Mouse (Mus musculus) CH12.LX (cell line): ENCODE data around the gene Slc24a3. TPM values are rescaled to one million over a fixed set of nuclear protein-coding genes. Genes with fewer than 3 reads are reported as not detected.

Experiments used
- DNase-seq: peaks from one replicate; pipeline ENCODE4 v3.0.0-alpha.2; 2013; ENCODE audit errors: extremely low read depth
- H3K27ac ChIP-seq: 2 replicates; pipeline ENCODE4 v1.5.1; 2012; ENCODE audit warnings: low read depth, mild to moderate bottlenecking, control low read depth, moderate library complexity; ENCODE audit not compliant: insufficient read depth
- H3K27me3 ChIP-seq: replicated peaks from 2 replicates; pipeline ENCODE3; 2012; ENCODE audit warnings: inconsistent platforms
- H3K36me3 ChIP-seq, 2 experiments: replicated peaks in 1 of 2; 2 replicates each; pipeline versions ENCODE3 to v1.6.1; 2012; ENCODE audit warnings: inconsistent platforms in 1 of 2, low read length in 1 of 2, mild to moderate bottlenecking in 1 of 2, mixed read lengths in 1 of 2, moderate library complexity in 1 of 2; ENCODE audit not compliant: control insufficient read depth in 1 of 2, insufficient read depth in 1 of 2
- H3K4me1 ChIP-seq, 2 experiments: 2 replicates each; pipeline ENCODE4 v1.6.1; 2012; ENCODE audit warnings: inconsistent platforms in 1 of 2, moderate library complexity in 1 of 2; ENCODE audit not compliant: insufficient read depth in 2 of 2, control insufficient read depth in 1 of 2
- H3K4me2 ChIP-seq: 2 replicates; pipeline ENCODE4 v1.6.1; 2012; ENCODE audit warnings: low read depth, mild to moderate bottlenecking, control low read depth; ENCODE audit not compliant: poor library complexity, insufficient read depth, severe bottlenecking
- H3K4me3 ChIP-seq, 3 experiments: fragments of 150-350 bp in 1 of 3; sonication (generic) in 1 of 3; replicated peaks in 1 of 3; 2 replicates each; pipeline versions ENCODE3 to v1.5.1; 2011 to 2012; ENCODE audit warnings: low read depth in 2 of 3, low read length in 2 of 3, mild to moderate bottlenecking in 2 of 3, moderate library complexity in 2 of 3, control low read depth in 1 of 3, improper control_type of control experiment in 1 of 3, inconsistent platforms in 1 of 3, mixed read lengths in 1 of 3; ENCODE audit not compliant: poor library complexity in 1 of 3
- H3K79me2 ChIP-seq: replicated peaks from 2 replicates; pipeline ENCODE4 v1.6.1; 2012; ENCODE audit warnings: mild to moderate bottlenecking, moderate library complexity; ENCODE audit not compliant: control insufficient read depth, poor library complexity, insufficient read depth, severe bottlenecking; ENCODE audit errors: extremely low read depth
- H3K9ac ChIP-seq: 2 replicates; pipeline ENCODE4 v1.6.1; 2012; ENCODE audit warnings: low read depth, mild to moderate bottlenecking, control low read depth, moderate library complexity; ENCODE audit not compliant: insufficient read depth
- H3K9me3 ChIP-seq: replicated peaks from 2 replicates; pipeline ENCODE3; 2012; ENCODE audit warnings: low read length, inconsistent platforms, mixed read lengths
- CTCF ChIP-seq, 2 experiments: IDR thresholded peaks in 1 of 2; conservative IDR thresholded peaks in 1 of 2; 2 replicates each; pipeline ENCODE4 v1.5.1; 2011 to 2012; ENCODE audit warnings: low read depth in 2 of 2, low read length in 2 of 2, improper control_type of control experiment in 1 of 2, inconsistent platforms in 1 of 2, mild to moderate bottlenecking in 1 of 2, moderate library complexity in 1 of 2
- E2F4 ChIP-seq: IDR thresholded peaks from 2 replicates; pipeline ENCODE4 v1.6.1; 2011; ENCODE audit warnings: low read depth, low read length, improper control_type of control experiment; ENCODE audit not compliant: insufficient replicate concordance
- HCFC1 ChIP-seq: IDR thresholded peaks from 2 replicates; pipeline ENCODE4 v1.6.1; 2012; ENCODE audit warnings: low read depth, mild to moderate bottlenecking, inconsistent platforms, low read length, improper control_type of control experiment
- IRF4 ChIP-seq: IDR thresholded peaks from 2 replicates; pipeline ENCODE4 v1.6.1; 2014; ENCODE audit warnings: low read depth, mild to moderate bottlenecking, inconsistent platforms, low read length, improper control_type of control experiment
- JUN ChIP-seq: IDR thresholded peaks from 2 replicates; pipeline ENCODE4 v1.6.1; 2011; ENCODE audit warnings: low read depth, mild to moderate bottlenecking, low read length, improper control_type of control experiment, moderate library complexity; ENCODE audit not compliant: insufficient read depth
- JUND ChIP-seq: conservative IDR thresholded peaks from 2 replicates; pipeline ENCODE4 v1.6.1; 2011; ENCODE audit warnings: low read depth, low read length, improper control_type of control experiment
- KAT2A ChIP-seq: IDR thresholded peaks from 2 replicates; pipeline ENCODE4 v1.6.1; 2012; ENCODE audit warnings: low read length, improper control_type of control experiment, inconsistent platforms; ENCODE audit not compliant: insufficient replicate concordance
- MAX ChIP-seq: IDR thresholded peaks from 2 replicates; pipeline ENCODE4 v1.6.1; 2011; ENCODE audit warnings: low read length, improper control_type of control experiment
- MEF2A ChIP-seq: IDR thresholded peaks from 2 replicates; pipeline ENCODE4 v1.6.1; 2014; ENCODE audit warnings: low read depth, mild to moderate bottlenecking, inconsistent platforms, low read length, improper control_type of control experiment, borderline replicate concordance
- MXI1 ChIP-seq: IDR thresholded peaks from 2 replicates; pipeline ENCODE4 v1.6.1; 2011; ENCODE audit warnings: mild to moderate bottlenecking, low read depth, low read length, improper control_type of control experiment
- NELFE ChIP-seq: IDR thresholded peaks from 2 replicates; pipeline ENCODE4 v1.6.1; 2011; ENCODE audit warnings: low read depth, low read length, improper control_type of control experiment
- NRF1 ChIP-seq: IDR thresholded peaks from 2 replicates; pipeline ENCODE4 v1.6.1; 2014; ENCODE audit warnings: low read depth, mild to moderate bottlenecking, inconsistent platforms, low read length, improper control_type of control experiment, moderate library complexity
- PAX5 ChIP-seq: IDR thresholded peaks from 2 replicates; pipeline ENCODE4 v1.6.1; 2012; ENCODE audit warnings: low read length, inconsistent platforms, mixed read lengths
- RCOR1 ChIP-seq: conservative IDR thresholded peaks from 2 replicates; pipeline ENCODE4 v1.6.1; 2012; ENCODE audit warnings: low read depth, mild to moderate bottlenecking, inconsistent platforms, low read length, improper control_type of control experiment
- SMC3 ChIP-seq: IDR thresholded peaks from 2 replicates; pipeline ENCODE4 v1.6.1; 2011; ENCODE audit warnings: low read depth, low read length, improper control_type of control experiment
- TBP ChIP-seq: conservative IDR thresholded peaks from 2 replicates; pipeline ENCODE4 v1.6.1; 2011; ENCODE audit warnings: low read depth, low read length, improper control_type of control experiment
- TCF12 ChIP-seq: IDR thresholded peaks from 2 replicates; pipeline ENCODE4 v1.6.1; 2014; ENCODE audit warnings: low read depth, mild to moderate bottlenecking, inconsistent platforms, low read length, improper control_type of control experiment
- UBTF ChIP-seq: IDR thresholded peaks from 2 replicates; pipeline ENCODE4 v1.6.1; 2012; ENCODE audit warnings: low read depth, mild to moderate bottlenecking, inconsistent platforms, low read length, improper control_type of control experiment, moderate library complexity
- USF2 ChIP-seq: conservative IDR thresholded peaks from 2 replicates; pipeline ENCODE4 v1.6.1; 2011; ENCODE audit warnings: low read depth, low read length, improper control_type of control experiment
- dilution Hi-C: fragments of 300-500 bp; cut with MboI; formaldehyde crosslinking; loops from 2 replicates; pipeline ENCODE4 v1.14.3; 2020; ENCODE audit warnings: low sequenced_read_pairs; ENCODE audit not compliant: extremely low pct_unique_long_range_greater_than_20kb, extremely low pct_ligation_motif_present
- in situ Hi-C: fragments of 300-500 bp; cut with MboI; formaldehyde crosslinking; loops from 3 replicates; pipeline ENCODE4 v1.14.3; 2019; ENCODE audit warnings: low sequenced_read_pairs, low pct_ligation_motif_present, low pct_unique_long_range_greater_than_20kb, mixed read lengths
- polyA plus RNA-seq: library from polyadenylated mRNA; unstranded; fragments of >175 nt; gene quantifications from 2 replicates; pipeline ENCODE4 v1.2.1, GENCODE M21; 2012; ENCODE audit warnings: low read depth; ENCODE audit not compliant: insufficient read length
- total RNA-seq, 2 experiments: library from RNA; depleted of rRNA; stranded (reverse); fragments of 300-350 nt in 1 of 2; fragments of >200 nt in 1 of 2; gene quantifications; 2 replicates each; pipeline ENCODE4 v1.2.3; 2012 to 2014

The Slc24a3 gene
- total and polyA plus RNA-seq, 3 experiments = not detected

DNA sequence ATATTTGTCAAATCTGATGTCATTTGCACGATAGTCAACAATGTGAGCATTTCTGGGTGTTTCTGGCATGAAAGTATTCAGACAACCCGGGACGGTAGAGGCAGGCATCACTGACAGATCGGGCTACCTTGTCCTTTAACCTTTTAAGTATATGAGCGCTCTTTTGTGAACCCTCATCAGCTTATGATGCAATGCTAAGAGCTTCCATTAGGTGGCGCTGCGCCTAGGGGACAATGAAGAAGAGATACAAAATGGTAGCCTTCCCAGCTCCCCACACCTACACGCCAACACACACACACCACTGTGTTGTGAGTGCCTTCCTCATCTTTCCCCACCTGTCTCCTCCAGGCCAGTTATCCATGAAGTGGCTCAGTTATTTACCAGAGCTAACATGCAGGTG, 445.4 kb downstream of the Slc24a3 start:
- no peak overlapping the region for H3K27ac ChIP-seq
- in situ Hi-C loops = no loop called here
- dilution Hi-C loops = no loop called here

DNA sequence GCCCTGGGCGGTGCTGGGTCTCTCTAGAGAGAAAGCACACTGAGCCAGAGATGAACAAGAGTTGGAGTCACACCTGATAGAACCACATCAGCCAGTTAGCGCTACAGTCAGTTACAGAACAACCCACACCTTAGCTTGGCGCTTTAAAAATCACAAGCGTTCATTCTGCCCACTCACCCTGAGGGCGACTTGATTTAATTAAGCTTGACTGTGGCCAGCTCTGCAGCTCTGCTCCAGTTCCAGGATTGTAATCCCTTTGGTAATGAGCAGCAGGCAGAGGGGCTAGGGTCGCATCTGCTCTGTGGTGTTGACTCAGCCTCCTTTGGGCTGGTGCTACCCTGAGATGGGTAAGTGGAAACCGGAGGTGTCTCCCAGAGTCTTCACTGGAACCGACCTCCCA, 446.2 kb downstream of the Slc24a3 start:
- dilution Hi-C loops (no loop called here), in situ Hi-C loops (no loop called here)
- DNase-seq = no peak
- Histone ChIP-seq H3K27ac (no peak overlapping the region), H3K36me3 (no peaks in the 10 kb centered on the region), H3K9me3 (no peaks in the 10 kb centered on the region), H3K4me3 (no peak overlapping the region), H3K9ac (no peak overlapping the region), H3K4me2 (no peak overlapping the region), H3K4me1 (peaks cover 3 to 8% of the 10 kb centered on the region in 2 experiments; a peak in 3 of 4 replicates), H3K79me2 (no peaks in the 10 kb centered on the region)
- no peak for TF ChIP-seq SMC3
- TF ChIP-seq HCFC1 = no peak
- no peak for TF ChIP-seq MEF2A
- no peak for TF ChIP-seq TBP
- TF ChIP-seq E2F4 = no peak
- no peak for TF ChIP-seq USF2
- no peak for TF ChIP-seq KAT2A
- no peak for TF ChIP-seq IRF4
- TF ChIP-seq NRF1 = no peak
- no peak for TF ChIP-seq UBTF
- no peak for TF ChIP-seq MXI1
- TF ChIP-seq, all 38 proteins: peak for 0
- H3K27me3 ChIP-seq = peaks cover 11% of the 10 kb centered on the region

More for the DNA sequence above, 445.4 kb downstream of the Slc24a3 start:
- no peak overlapping the region for H3K4me2 ChIP-seq
- peaks cover 11% of the 10 kb centered on the region for H3K27me3 ChIP-seq
- H3K4me1 ChIP-seq = peaks cover 3 to 8% of the 10 kb centered on the region in 2 experiments; a peak in 3 of 4 replicates
- no peaks in the 10 kb centered on the region for H3K9me3 ChIP-seq
- no peaks in the 10 kb centered on the region for H3K36me3 ChIP-seq
- no peak overlapping the region for H3K9ac ChIP-seq
- no peaks in the 10 kb centered on the region for H3K79me2 ChIP-seq
- H3K4me3 ChIP-seq = no peak overlapping the region
- TF ChIP-seq TCF12 = no peak
- peak; percentile 57 to 62 for TF ChIP-seq CTCF (conservative IDR thresholded peaks at IDR 0.05 in 1 of 2, IDR thresholded peaks at IDR 0.05 in 1 of 2; ENCODE audit: low read depth in 2 of 2, low read length in 2 of 2)
- DNase-seq = peak; percentile 26

DNA sequence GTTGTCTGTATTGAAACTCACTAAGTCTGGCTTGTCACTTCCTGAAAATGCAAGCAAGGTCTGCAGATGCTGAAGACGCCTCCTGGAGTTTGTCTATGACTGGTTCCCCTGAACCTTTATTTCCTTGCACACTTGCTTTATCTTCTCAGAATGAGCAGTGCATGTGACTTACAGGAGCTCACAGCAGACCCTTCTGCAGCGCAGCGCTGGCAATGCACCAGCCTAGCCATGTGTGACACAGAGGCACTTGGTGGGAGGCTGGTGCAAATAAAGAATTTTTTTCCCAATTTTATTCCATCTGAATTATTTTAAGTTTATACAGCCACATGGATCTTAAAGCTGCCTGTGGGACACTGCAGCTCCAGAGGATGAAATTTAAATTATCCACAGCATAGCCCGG, 452.1 kb downstream of the Slc24a3 start:
- no peaks in the 10 kb centered on the region for H3K36me3 ChIP-seq
- no peak overlapping the region for H3K4me2 ChIP-seq
- TF ChIP-seq TBP (no peak), PAX5 (no peak), MAX (no peak), JUND (no peak), UBTF (no peak), TCF12 (no peak), NELFE (no peak), RCOR1 (no peak), MEF2A (no peak), E2F4 (no peak), JUN (no peak)
- dilution Hi-C loops (no loop called here), in situ Hi-C loops (no loop called here)
- H3K79me2 ChIP-seq = no peaks in the 10 kb centered on the region
- H3K9ac ChIP-seq = no peak overlapping the region
- no peak for DNase-seq
- peaks cover 3% of the 10 kb centered on the region for H3K27me3 ChIP-seq
- H3K27ac ChIP-seq = no peak overlapping the region
- H3K4me3 ChIP-seq = no peak overlapping the region
- no peaks in the 10 kb centered on the region for H3K9me3 ChIP-seq
- H3K4me1 ChIP-seq = peaks cover 0 to 2% of the 10 kb centered on the region in 2 experiments; a peak in 1 of 4 replicates
